Mouse (Mus musculus): ENCODE measurements around the gene Ap2a1. TPM values are rescaled to one million over a fixed set of nuclear protein-coding genes. Genes with fewer than 3 reads are reported as not detected.

Ap2a1 gene
- polyA plus RNA-seq (2016; fragmentation: Nextera tagmentation; extraction: Ambion mirVana), result 85.8 and 94.4 TPM in 2 replicates

DNA sequence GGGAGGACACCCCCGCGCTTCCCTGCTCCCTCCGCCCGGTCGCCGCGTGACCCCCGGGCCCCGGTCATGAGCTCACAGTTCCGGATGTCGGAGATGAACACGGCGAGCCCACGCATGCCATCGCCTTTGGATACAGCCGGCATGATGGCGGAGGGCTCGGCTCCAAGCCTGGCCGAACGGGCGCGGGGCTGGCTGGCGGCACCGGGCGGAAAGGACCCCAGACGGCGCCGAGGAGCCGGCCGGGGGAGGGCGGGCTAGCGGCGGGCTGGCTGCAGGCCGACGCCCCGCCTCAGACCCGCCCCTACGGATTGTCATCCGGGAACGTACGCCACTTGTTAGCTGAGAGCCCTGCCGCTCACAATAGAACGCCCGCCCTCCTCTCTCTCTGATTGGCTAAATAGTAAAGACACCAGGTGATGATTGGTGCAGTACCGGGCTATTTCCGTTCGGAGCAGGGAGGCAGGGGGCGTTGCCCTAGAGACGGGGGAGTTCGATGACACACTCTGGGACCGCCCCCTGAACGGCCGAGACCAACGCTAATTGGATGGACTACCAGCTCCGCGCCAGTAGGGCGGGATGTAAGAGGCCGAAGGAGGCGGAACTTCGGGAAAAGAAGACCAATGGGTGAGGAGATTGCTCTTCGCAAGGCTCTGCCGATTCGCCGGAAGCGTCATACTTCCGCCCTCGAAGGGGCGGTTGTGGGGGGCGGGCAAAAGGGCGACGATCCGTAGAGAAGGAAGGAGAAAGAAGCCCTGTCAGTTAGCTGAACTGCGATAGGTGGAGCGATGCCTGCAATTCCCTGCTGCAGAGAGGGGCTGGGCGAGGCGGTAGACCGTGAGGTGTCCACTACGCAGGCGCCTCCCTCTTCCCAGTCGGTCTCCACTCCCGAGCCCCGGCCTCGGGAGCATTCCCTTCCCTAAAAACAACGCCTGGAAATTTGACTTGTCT, at the start of gene Ap2a1:
Ap2a1 (minus strand) TSS at position 293 of the 948 bp plus-strand sequence.
- no peaks in the 10 kb centered on the region for H3K9me3 ChIP-seq
- peak within 1 kb of the TSS; percentile 95 for H3K9ac ChIP-seq
- H3K27ac ChIP-seq, result peak within 1 kb of the TSS; percentile 93
- peak within 1 kb of the TSS; percentile 87 for H3K4me2 ChIP-seq
- under 1% methylated on average over 84 of the region's 84 CpGs for WGBS
- ATAC-seq (ENCODE audit: low FRiP score), result peak; percentile 99
- H3K4me3 ChIP-seq (replicated peaks), result peak within 1 kb of the TSS; percentile 74
- H3K36me3 ChIP-seq (replicated peaks), result peaks cover 16% of the 10 kb centered on the region
- H3K27me3 ChIP-seq, result no peaks in the 10 kb centered on the region
- peaks cover 24% of the 10 kb centered on the region for H3K4me1 ChIP-seq

DNA sequence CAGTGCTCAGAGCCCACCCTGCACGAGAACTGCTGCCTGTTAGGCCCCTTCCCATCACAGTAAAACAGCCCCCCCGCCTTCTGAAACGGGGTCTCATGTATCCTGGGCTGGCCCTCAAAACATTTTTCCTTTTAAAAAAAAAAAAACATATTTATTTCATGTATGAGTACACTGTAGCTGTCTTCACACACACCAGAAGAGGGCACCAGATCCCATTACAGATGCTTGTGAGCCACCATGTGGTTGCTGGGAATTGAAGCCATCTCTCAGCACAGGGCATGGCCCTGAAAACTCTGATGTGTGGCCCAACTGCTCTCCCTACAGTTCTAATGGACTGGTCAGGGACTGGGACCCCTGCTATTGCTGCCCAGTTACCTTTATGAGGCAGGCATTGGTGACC, 49.0 kb upstream of the Ap2a1 start:
- 96% methylated on average over 3 of the region's 3 CpGs for WGBS
- no peak overlapping the region for H3K4me3 ChIP-seq (replicated peaks)
- no peak for ATAC-seq (ENCODE audit: low FRiP score)
- H3K4me1 ChIP-seq, result peaks cover 18% of the 10 kb centered on the region
- no peak overlapping the region for H3K27ac ChIP-seq
- H3K36me3 ChIP-seq (replicated peaks), result peaks cover 71% of the 10 kb centered on the region
- H3K9me3 ChIP-seq, result no peaks in the 10 kb centered on the region
- H3K4me2 ChIP-seq, result no peak overlapping the region
- H3K27me3 ChIP-seq, result no peaks in the 10 kb centered on the region
- H3K9ac ChIP-seq, result no peak overlapping the region

GRCm38 (mm10) chr7:44975117-44975419, 45.8 kb upstream of the Ap2a1 start:
- H3K9ac ChIP-seq, result no peak overlapping the region
- H3K4me3 ChIP-seq (replicated peaks), result no peak overlapping the region
- peak; percentile 9; the same call in 1 of the 2 replicates for ATAC-seq (ENCODE audit: low FRiP score)
- peak overlapping the region; percentile 76 for H3K4me2 ChIP-seq
- 18% methylated on average over 6 of the region's 6 CpGs for WGBS
- no peaks in the 10 kb centered on the region for H3K9me3 ChIP-seq
- no peaks in the 10 kb centered on the region for H3K27me3 ChIP-seq
- peaks cover 46% of the 10 kb centered on the region for H3K36me3 ChIP-seq (replicated peaks)
- H3K4me1 ChIP-seq, result peaks cover 38% of the 10 kb centered on the region
- H3K27ac ChIP-seq, result peak overlapping the region; percentile 96

- H3K4me2 ChIP-seq, result peak within 1 kb of the TSS; percentile 76
- WGBS, result under 1% methylated on average over 22 of the region's 22 CpGs
- H3K27me3 ChIP-seq, result no peaks in the 10 kb centered on the region
- peak; percentile 52 for ATAC-seq (ENCODE audit: low FRiP score)
- H3K36me3 ChIP-seq (replicated peaks), result peaks cover 41% of the 10 kb centered on the region
- peaks cover 42% of the 10 kb centered on the region for H3K4me1 ChIP-seq
- peak within 1 kb of the TSS; percentile 54 for H3K4me3 ChIP-seq (replicated peaks)
- H3K9me3 ChIP-seq, result no peaks in the 10 kb centered on the region
- H3K27ac ChIP-seq, result peak within 1 kb of the TSS; percentile 96
- H3K9ac ChIP-seq, result peak within 1 kb of the TSS; percentile 73
Measured at GRCm38 (mm10) chr7:44974383-44975116, 45.3 kb upstream of the Ap2a1 start, which contains the start of gene Cpt1c. TSS of gene Cpt1c (minus strand) at chr7:44974851.

DNA sequence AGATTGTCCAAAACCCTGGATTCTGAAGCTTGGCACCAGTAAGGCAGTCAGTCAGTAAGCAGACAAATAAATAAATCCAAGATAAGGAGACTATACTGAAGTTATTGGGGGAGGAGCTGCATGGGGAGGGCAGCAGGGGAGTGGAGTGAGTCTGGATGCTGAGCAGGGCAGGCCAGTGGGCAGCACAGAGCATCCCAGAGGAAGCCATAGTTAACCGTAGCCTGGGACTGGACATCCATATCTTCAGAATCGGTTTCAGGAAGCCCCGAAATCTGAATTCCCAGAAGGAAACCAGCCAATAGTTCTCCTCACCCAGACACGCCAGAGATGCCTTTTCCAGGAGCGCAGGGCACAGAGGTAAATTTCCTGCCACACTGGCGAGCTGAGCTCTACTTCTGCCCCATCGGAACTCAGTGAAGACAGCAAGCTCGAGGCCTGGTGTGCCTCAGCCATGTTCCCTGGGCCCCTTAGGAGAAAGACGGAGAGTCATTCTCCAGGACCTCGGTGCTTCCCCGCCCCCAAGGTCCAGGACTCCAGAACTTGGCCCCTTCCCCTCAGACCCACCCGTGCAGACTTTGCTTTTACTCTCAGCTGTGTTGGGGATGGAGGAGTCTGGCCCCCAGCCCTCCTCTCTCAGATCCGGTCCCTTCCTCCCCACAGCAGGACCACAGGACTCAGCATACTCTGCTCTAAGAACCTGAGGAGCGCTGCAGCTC, 44.3 kb upstream of the Ap2a1 start:
- Histone ChIP-seq H3K9me3 (no peaks in the 10 kb centered on the region), H3K36me3 (replicated peaks) (peaks cover 31% of the 10 kb centered on the region), H3K27me3 (no peaks in the 10 kb centered on the region), H3K27ac (peak overlapping the region; percentile 96), H3K4me1 (peaks cover 42% of the 10 kb centered on the region), H3K4me2 (peak overlapping the region; percentile 76), H3K9ac (peak overlapping the region; percentile 73), H3K4me3 (replicated peaks) (peak overlapping the region; percentile 54)
- ATAC-seq (ENCODE audit: low FRiP score), result no peak
- 32% methylated on average over 14 of the region's 14 CpGs for WGBS

- peak overlapping the region; percentile 54 for H3K4me3 ChIP-seq (replicated peaks)
- H3K9ac ChIP-seq, result peak overlapping the region; percentile 65
- H3K36me3 ChIP-seq (replicated peaks), result peaks cover 24% of the 10 kb centered on the region
- H3K4me1 ChIP-seq, result peaks cover 42% of the 10 kb centered on the region
- H3K27ac ChIP-seq, result peak overlapping the region; percentile 90
- no peaks in the 10 kb centered on the region for H3K9me3 ChIP-seq
- ATAC-seq (ENCODE audit: low FRiP score), result no peak
- no peaks in the 10 kb centered on the region for H3K27me3 ChIP-seq
- 72% methylated on average over 7 of the region's 7 CpGs for WGBS
- H3K4me2 ChIP-seq, result peak overlapping the region; percentile 74
Measured at GRCm38 (mm10) chr7:44971142-44971541, 41.8 kb upstream of the Ap2a1 start.

GRCm38 (mm10) chr7:44970231-44970691, 41.0 kb upstream of the Ap2a1 start:
- peak overlapping the region; percentile 65 for H3K9ac ChIP-seq
- peak; percentile 94 for ATAC-seq (ENCODE audit: low FRiP score)
- no peaks in the 10 kb centered on the region for H3K9me3 ChIP-seq
- peaks cover 39% of the 10 kb centered on the region for H3K4me1 ChIP-seq
- peak overlapping the region; percentile 90 for H3K27ac ChIP-seq
- no peaks in the 10 kb centered on the region for H3K27me3 ChIP-seq
- peak overlapping the region; percentile 54 for H3K4me3 ChIP-seq (replicated peaks)
- WGBS, result 1% methylated on average over 36 of the region's 36 CpGs
- H3K36me3 ChIP-seq (replicated peaks), result peaks cover 26% of the 10 kb centered on the region
- H3K4me2 ChIP-seq, result peak overlapping the region; percentile 74

DNA sequence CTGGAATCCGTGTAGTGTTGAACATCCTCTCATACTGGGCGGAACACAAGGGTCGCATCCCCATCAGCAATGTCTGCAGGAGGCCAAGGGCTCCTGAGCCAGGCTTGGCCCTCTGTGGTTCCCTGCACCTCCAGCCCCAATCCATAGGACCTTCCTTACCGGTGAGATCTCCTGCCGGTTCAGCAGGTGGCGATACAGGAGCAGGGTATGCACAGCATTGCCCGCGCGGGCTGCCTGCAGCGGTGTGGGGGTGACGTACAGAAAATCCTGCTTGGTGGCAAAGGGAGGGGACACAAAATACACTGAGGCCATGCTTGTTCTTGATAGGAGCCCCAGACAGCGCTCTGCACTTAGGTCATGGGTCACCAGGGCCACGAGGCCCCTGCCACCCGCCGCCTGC, 37.3 kb upstream of the Ap2a1 start:
- Histone ChIP-seq H3K36me3 (replicated peaks) (peaks cover 53% of the 10 kb centered on the region), H3K9ac (no peak overlapping the region), H3K27ac (no peak overlapping the region), H3K4me1 (peaks cover 15% of the 10 kb centered on the region), H3K27me3 (no peaks in the 10 kb centered on the region), H3K4me2 (no peak overlapping the region), H3K9me3 (no peaks in the 10 kb centered on the region), H3K4me3 (replicated peaks) (no peak overlapping the region)
- no peak for ATAC-seq (ENCODE audit: low FRiP score)
- 86% methylated on average over 15 of the region's 15 CpGs for WGBS

DNA sequence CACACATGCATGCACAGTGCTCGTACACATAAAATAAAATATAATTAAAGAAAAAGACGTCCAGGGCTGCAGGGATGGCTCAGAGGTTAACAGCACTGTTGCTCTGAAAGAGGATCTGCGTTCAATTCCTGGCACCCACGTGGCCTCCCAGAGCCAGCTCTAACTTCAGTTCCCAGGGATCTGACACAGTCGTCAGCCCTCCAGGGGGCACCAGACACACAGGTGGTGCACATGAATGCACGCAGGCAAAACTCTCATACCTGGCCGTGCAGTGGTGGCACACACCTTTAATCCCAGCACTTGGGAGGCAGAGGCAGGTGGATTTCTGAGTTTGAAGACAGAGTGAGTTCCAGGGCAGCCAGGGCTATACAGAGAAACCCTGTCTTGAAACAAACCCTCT, 36.7 kb upstream of the Ap2a1 start:
- H3K4me2 ChIP-seq, result no peak overlapping the region
- 86% methylated on average over 7 of the region's 7 CpGs for WGBS
- no peak overlapping the region for H3K4me3 ChIP-seq (replicated peaks)
- no peak overlapping the region for H3K9ac ChIP-seq
- ATAC-seq (ENCODE audit: low FRiP score), result no peak
- H3K27ac ChIP-seq, result no peak overlapping the region
- H3K36me3 ChIP-seq (replicated peaks), result peaks cover 60% of the 10 kb centered on the region
- peaks cover 9% of the 10 kb centered on the region for H3K4me1 ChIP-seq
- H3K27me3 ChIP-seq, result no peaks in the 10 kb centered on the region
- H3K9me3 ChIP-seq, result no peaks in the 10 kb centered on the region

- WGBS, result 95% methylated on average over 13 of the region's 13 CpGs
- Histone ChIP-seq H3K4me3 (replicated peaks) (no peak overlapping the region), H3K9me3 (no peaks in the 10 kb centered on the region), H3K27ac (no peak overlapping the region), H3K36me3 (replicated peaks) (peaks cover 67% of the 10 kb centered on the region), H3K4me2 (no peak overlapping the region), H3K27me3 (no peaks in the 10 kb centered on the region), H3K9ac (no peak overlapping the region), H3K4me1 (peaks cover 4% of the 10 kb centered on the region; the same call in 1 of the 2 replicates)
- no peak for ATAC-seq (ENCODE audit: low FRiP score)
Measured at GRCm38 (mm10) chr7:44964990-44965389, 35.7 kb upstream of the Ap2a1 start.

DNA sequence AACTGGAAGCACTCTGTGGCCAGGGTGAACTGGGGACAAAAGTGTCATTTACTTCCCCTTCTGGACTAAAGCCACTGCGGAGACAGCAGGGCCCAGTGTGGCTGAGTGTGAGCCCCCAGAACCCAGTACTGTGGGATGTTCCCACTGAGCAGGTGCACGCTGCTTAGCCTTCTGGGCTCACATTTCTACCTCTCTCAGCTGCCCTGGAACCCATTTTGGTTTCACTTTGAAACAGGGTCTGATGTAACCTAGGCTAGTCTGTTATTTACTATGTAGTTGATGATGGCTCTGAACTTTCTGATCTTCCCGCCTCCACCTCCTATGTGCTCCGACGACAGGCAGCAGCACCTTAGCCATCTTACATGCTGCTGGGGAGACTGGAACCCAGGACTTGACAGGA, 33.5 kb upstream of the Ap2a1 start:
- Histone ChIP-seq H3K27ac (no peak overlapping the region), H3K36me3 (replicated peaks) (peaks cover 73% of the 10 kb centered on the region), H3K27me3 (no peaks in the 10 kb centered on the region), H3K4me1 (no peaks in the 10 kb centered on the region), H3K9me3 (no peaks in the 10 kb centered on the region), H3K9ac (no peak overlapping the region), H3K4me2 (no peak overlapping the region), H3K4me3 (replicated peaks) (no peak overlapping the region)
- WGBS, result 95% methylated on average over 5 of the region's 5 CpGs
- no peak for ATAC-seq (ENCODE audit: low FRiP score)

DNA sequence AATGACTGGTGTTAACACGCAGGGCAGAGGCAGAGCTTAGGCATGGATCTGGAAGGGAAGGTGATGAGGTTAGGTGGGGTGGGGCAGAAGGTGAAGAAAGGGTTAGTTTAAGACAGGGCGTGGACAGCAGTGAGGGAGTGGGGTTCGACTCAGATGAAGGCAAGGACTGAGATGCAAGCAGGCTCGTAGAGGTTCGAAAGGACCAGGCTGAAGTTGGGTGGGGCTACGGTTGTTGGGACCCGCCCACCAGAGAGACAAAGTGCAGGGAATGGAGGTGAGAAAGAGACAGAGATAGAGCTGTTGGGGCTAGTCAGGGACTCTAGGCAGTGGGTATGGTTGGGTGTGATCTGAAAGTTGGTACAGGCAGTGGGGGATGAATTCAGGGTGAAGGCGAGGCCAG, 33.0 kb upstream of the Ap2a1 start:
- H3K27ac ChIP-seq, result no peak overlapping the region
- peaks cover 70% of the 10 kb centered on the region for H3K36me3 ChIP-seq (replicated peaks)
- no peak overlapping the region for H3K9ac ChIP-seq
- 78% methylated on average over 8 of the region's 8 CpGs for WGBS
- no peaks in the 10 kb centered on the region for H3K4me1 ChIP-seq
- no peaks in the 10 kb centered on the region for H3K9me3 ChIP-seq
- no peaks in the 10 kb centered on the region for H3K27me3 ChIP-seq
- H3K4me2 ChIP-seq, result no peak overlapping the region
- no peak for ATAC-seq (ENCODE audit: low FRiP score)
- no peak overlapping the region for H3K4me3 ChIP-seq (replicated peaks)
